Mouse (Mus musculus): ENCODE results near the gene Fut9. TPM values are rescaled to one million over a fixed set of nuclear protein-coding genes. Genes with fewer than 3 reads are reported as not detected.

The Fut9 gene
- total RNA-seq, 1 experiment = 4.8 TPM

DNA sequence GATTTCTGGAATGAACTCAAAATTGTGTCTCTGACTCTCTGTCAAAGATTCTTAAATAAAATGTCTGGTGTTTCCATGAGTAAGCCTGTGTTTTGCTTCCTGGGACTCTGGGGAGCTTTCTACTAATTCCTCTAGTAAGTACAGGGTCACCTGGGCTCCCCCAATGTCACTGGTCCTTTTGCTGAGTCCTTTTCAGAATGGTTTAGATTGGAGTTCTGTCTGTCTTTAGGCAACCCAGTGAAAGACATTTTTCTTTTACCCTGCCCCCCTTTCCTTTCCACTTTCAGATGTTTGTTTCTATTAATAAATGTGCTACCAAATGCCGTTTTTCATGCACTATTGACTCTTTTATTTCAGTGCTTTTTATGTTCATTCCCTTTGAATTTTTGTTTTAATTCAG lies 173.0 kb downstream of the Fut9 start:
- in situ Hi-C loops (cut with MboI; ENCODE audit: low sequenced_read_pairs in 2 of 2, unreplicated experiment in 2 of 2) = no loop called here
- H3K4me3 ChIP-seq (ENCODE audit: insufficient read depth in 1 of 2, low read depth in 1 of 2, low read length in 2 of 2, poor library complexity in 1 of 2, severe bottlenecking in 1 of 2) = no peak overlapping the region
- no peaks in the 10 kb centered on the region for H3K36me3 ChIP-seq (ENCODE audit: control insufficient read depth, insufficient read depth, low read length, poor library complexity, severe bottlenecking)
- TF ChIP-seq ZC3H11A (IDR thresholded peaks at IDR 0.05; ENCODE audit: borderline replicate concordance, low read depth, low read length) = no peak
- TF ChIP-seq ZNF384 (IDR thresholded peaks at IDR 0.05; ENCODE audit: low read depth, low read length) = no peak
- TF ChIP-seq CHD2 (IDR thresholded peaks at IDR 0.05; ENCODE audit: low read depth, low read length) = no peak
- TF ChIP-seq MAFK (IDR thresholded peaks at IDR 0.05; ENCODE audit: insufficient read depth, low read depth, low read length) = no peak
- TF ChIP-seq HCFC1 (IDR thresholded peaks at IDR 0.05; ENCODE audit: borderline replicate concordance, insufficient read depth, low read length) = no peak
- H3K9ac ChIP-seq (ENCODE audit: insufficient read depth, low read depth, low read length, poor library complexity, severe bottlenecking) = no peak overlapping the region
- no peak overlapping the region for H3K27ac ChIP-seq (ENCODE audit: insufficient read depth, low read depth, low read length, poor library complexity, severe bottlenecking)
- no peaks in the 10 kb centered on the region for H3K4me1 ChIP-seq (ENCODE audit: control insufficient read depth in 2 of 2, insufficient read depth in 2 of 2, low read length in 2 of 2, poor library complexity in 1 of 2)
- no peak for DNase-seq (ENCODE audit: low read depth, low spot score)
- no peaks in the 10 kb centered on the region for H3K9me3 ChIP-seq (ENCODE audit: control insufficient read depth, insufficient read depth, low read depth, low read length)

GRCm38 (mm10) chr4:25623176-25623575 lies 176.9 kb downstream of the Fut9 start:
- in situ Hi-C loops (cut with MboI; ENCODE audit: low sequenced_read_pairs in 2 of 2, unreplicated experiment in 2 of 2) = no loop called here
- H3K9me3 ChIP-seq (ENCODE audit: control insufficient read depth, insufficient read depth, low read depth, low read length) = no peaks in the 10 kb centered on the region

DNA sequence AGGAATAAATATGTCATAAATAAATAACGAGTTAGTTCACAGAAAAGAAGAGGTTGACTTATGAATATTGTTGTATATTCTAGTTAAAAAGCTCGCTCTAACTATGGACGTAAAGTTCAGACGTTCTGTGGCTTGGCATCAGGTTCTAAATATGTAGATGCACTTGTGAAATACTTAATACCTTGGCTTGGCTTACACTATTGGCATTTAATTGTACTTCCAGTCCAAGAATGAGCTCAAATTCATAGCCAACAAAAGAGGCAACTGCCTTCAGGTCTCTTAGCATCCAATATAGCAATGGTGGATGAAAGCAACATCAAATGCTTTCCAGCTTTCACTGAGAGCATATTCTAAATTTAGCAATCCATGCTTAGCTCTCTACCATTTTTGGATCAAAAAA lies 182.7 kb downstream of the Fut9 start:
- in situ Hi-C loops (cut with MboI; ENCODE audit: low sequenced_read_pairs in 2 of 2, unreplicated experiment in 2 of 2) = no loop called here
- TF ChIP-seq MAFK (IDR thresholded peaks at IDR 0.05; ENCODE audit: insufficient read depth, low read depth, low read length) (no peak), CHD2 (IDR thresholded peaks at IDR 0.05; ENCODE audit: low read depth, low read length) (no peak), ZC3H11A (IDR thresholded peaks at IDR 0.05; ENCODE audit: borderline replicate concordance, low read depth, low read length) (no peak), ZNF384 (IDR thresholded peaks at IDR 0.05; ENCODE audit: low read depth, low read length) (no peak), HCFC1 (IDR thresholded peaks at IDR 0.05; ENCODE audit: borderline replicate concordance, insufficient read depth, low read length) (no peak)
- no peaks in the 10 kb centered on the region for H3K9me3 ChIP-seq (ENCODE audit: control insufficient read depth, insufficient read depth, low read depth, low read length)

More at GRCm38 (mm10) chr4:25623176-25623575, 176.9 kb downstream of the Fut9 start:
- H3K27ac ChIP-seq (ENCODE audit: insufficient read depth, low read depth, low read length, poor library complexity, severe bottlenecking) = no peak overlapping the region
- H3K4me1 ChIP-seq (ENCODE audit: control insufficient read depth in 2 of 2, insufficient read depth in 2 of 2, low read length in 2 of 2, poor library complexity in 1 of 2) = no peaks in the 10 kb centered on the region
- TF ChIP-seq HCFC1 (IDR thresholded peaks at IDR 0.05; ENCODE audit: borderline replicate concordance, insufficient read depth, low read length) (no peak), CHD2 (IDR thresholded peaks at IDR 0.05; ENCODE audit: low read depth, low read length) (no peak), ZC3H11A (IDR thresholded peaks at IDR 0.05; ENCODE audit: borderline replicate concordance, low read depth, low read length) (no peak), MAFK (IDR thresholded peaks at IDR 0.05; ENCODE audit: insufficient read depth, low read depth, low read length) (no peak), ZNF384 (IDR thresholded peaks at IDR 0.05; ENCODE audit: low read depth, low read length) (no peak)
- H3K36me3 ChIP-seq (ENCODE audit: control insufficient read depth, insufficient read depth, low read length, poor library complexity, severe bottlenecking) = peaks cover 2% of the 10 kb centered on the region; the same call in 1 of the 2 replicates
- no peak overlapping the region for H3K9ac ChIP-seq (ENCODE audit: insufficient read depth, low read depth, low read length, poor library complexity, severe bottlenecking)
- DNase-seq (ENCODE audit: low read depth, low spot score) = no peak
- no peak overlapping the region for H3K4me3 ChIP-seq (ENCODE audit: insufficient read depth in 1 of 2, low read depth in 1 of 2, low read length in 2 of 2, poor library complexity in 1 of 2, severe bottlenecking in 1 of 2)

GRCm38 (mm10) chr4:25613426-25613825 lies 186.6 kb downstream of the Fut9 start:
- in situ Hi-C loops (cut with MboI; ENCODE audit: low sequenced_read_pairs in 2 of 2, unreplicated experiment in 2 of 2) = no loop called here
- no peaks in the 10 kb centered on the region for H3K9me3 ChIP-seq (ENCODE audit: control insufficient read depth, insufficient read depth, low read depth, low read length)
- no peak for TF ChIP-seq CHD2 (IDR thresholded peaks at IDR 0.05; ENCODE audit: low read depth, low read length)
- no peak for TF ChIP-seq ZNF384 (IDR thresholded peaks at IDR 0.05; ENCODE audit: low read depth, low read length)
- no peak for TF ChIP-seq MAFK (IDR thresholded peaks at IDR 0.05; ENCODE audit: insufficient read depth, low read depth, low read length)
- TF ChIP-seq HCFC1 (IDR thresholded peaks at IDR 0.05; ENCODE audit: borderline replicate concordance, insufficient read depth, low read length) = no peak
- no peak for TF ChIP-seq ZC3H11A (IDR thresholded peaks at IDR 0.05; ENCODE audit: borderline replicate concordance, low read depth, low read length)

More for the DNA sequence above, 182.7 kb downstream of the Fut9 start:
- H3K9ac ChIP-seq (ENCODE audit: insufficient read depth, low read depth, low read length, poor library complexity, severe bottlenecking) = no peak overlapping the region
- no peak overlapping the region for H3K27ac ChIP-seq (ENCODE audit: insufficient read depth, low read depth, low read length, poor library complexity, severe bottlenecking)
- no peak overlapping the region for H3K4me3 ChIP-seq (ENCODE audit: insufficient read depth in 1 of 2, low read depth in 1 of 2, low read length in 2 of 2, poor library complexity in 1 of 2, severe bottlenecking in 1 of 2)
- no peak for DNase-seq (ENCODE audit: low read depth, low spot score)
- no peaks in the 10 kb centered on the region for H3K4me1 ChIP-seq (ENCODE audit: control insufficient read depth in 2 of 2, insufficient read depth in 2 of 2, low read length in 2 of 2, poor library complexity in 1 of 2)
- peaks cover 2% of the 10 kb centered on the region; the same call in 1 of the 2 replicates for H3K36me3 ChIP-seq (ENCODE audit: control insufficient read depth, insufficient read depth, low read length, poor library complexity, severe bottlenecking)

GRCm38 (mm10) chr4:25610481-25610880 lies 189.6 kb downstream of the Fut9 start:
- Histone ChIP-seq H3K9me3 (ENCODE audit: control insufficient read depth, insufficient read depth, low read depth, low read length) (no peaks in the 10 kb centered on the region), H3K9ac (ENCODE audit: insufficient read depth, low read depth, low read length, poor library complexity, severe bottlenecking) (no peak overlapping the region), H3K27ac (ENCODE audit: insufficient read depth, low read depth, low read length, poor library complexity, severe bottlenecking) (no peak overlapping the region), H3K36me3 (ENCODE audit: control insufficient read depth, insufficient read depth, low read length, poor library complexity, severe bottlenecking) (no peaks in the 10 kb centered on the region), H3K4me1 (ENCODE audit: control insufficient read depth in 2 of 2, insufficient read depth in 2 of 2, low read length in 2 of 2, poor library complexity in 1 of 2) (no peaks in the 10 kb centered on the region), H3K4me3 (ENCODE audit: insufficient read depth in 1 of 2, low read depth in 1 of 2, low read length in 2 of 2, poor library complexity in 1 of 2, severe bottlenecking in 1 of 2) (no peak overlapping the region)
- in situ Hi-C loops (cut with MboI; ENCODE audit: low sequenced_read_pairs in 2 of 2, unreplicated experiment in 2 of 2) = no loop called here
- no peak for DNase-seq (ENCODE audit: low read depth, low spot score)
- no peak for TF ChIP-seq HCFC1 (IDR thresholded peaks at IDR 0.05; ENCODE audit: borderline replicate concordance, insufficient read depth, low read length)

More at GRCm38 (mm10) chr4:25613426-25613825, 186.6 kb downstream of the Fut9 start:
- H3K36me3 ChIP-seq (ENCODE audit: control insufficient read depth, insufficient read depth, low read length, poor library complexity, severe bottlenecking) = no peaks in the 10 kb centered on the region
- no peaks in the 10 kb centered on the region for H3K4me1 ChIP-seq (ENCODE audit: control insufficient read depth in 2 of 2, insufficient read depth in 2 of 2, low read length in 2 of 2, poor library complexity in 1 of 2)
- H3K4me3 ChIP-seq (ENCODE audit: insufficient read depth in 1 of 2, low read depth in 1 of 2, low read length in 2 of 2, poor library complexity in 1 of 2, severe bottlenecking in 1 of 2) = no peak overlapping the region
- H3K9ac ChIP-seq (ENCODE audit: insufficient read depth, low read depth, low read length, poor library complexity, severe bottlenecking) = no peak overlapping the region
- no peak overlapping the region for H3K27ac ChIP-seq (ENCODE audit: insufficient read depth, low read depth, low read length, poor library complexity, severe bottlenecking)
- DNase-seq (ENCODE audit: low read depth, low spot score) = no peak
